14 mouse cellular contexts compared by ENCODE assay signal in genomic region chr19:6937541-6938465, GRCm38 (mm10). TPM values are rescaled to one million over a fixed set of nuclear protein-coding genes. Genes with fewer than 3 reads are reported as not detected.
DNase-seq lines count a peak whose midpoint lies in the region; ATAC-seq lines count a peak whose summit lies in the region.
"Had no signal": no experiment of that assay in that cellular context is flagged by ENCODE, and none has a peak within 500 bp of the region (broad histone marks: within the 10 kb centered on the region; RNA-seq: fewer than 3 reads in every experiment).

No protein-coding gene starts in this region.

- WGBS in hindbrain, embryonic 15.5 days, result 68% methylated on average over 16 of the region's 16 CpGs
- WGBS in hindbrain, embryonic 10.5 days, result 80% methylated on average over 16 of the region's 16 CpGs

- peaks cover 57% of the 10 kb centered on the region for H3K4me1 ChIP-seq in hindbrain, embryonic 15.5 days (replicated peaks)
- H3K4me1 ChIP-seq in hindbrain, embryonic 10.5 days (replicated peaks), result peaks cover 46% of the 10 kb centered on the region

- no peak for ATAC-seq in hindbrain, embryonic 15.5 days (ENCODE audit: low FRiP score, low read depth)

- H3K4me2 ChIP-seq in hindbrain, embryonic 15.5 days, result peak overlapping the region; percentile 11
- H3K4me2 ChIP-seq: embryonic facial prominence, embryonic 15.5 days; limb, embryonic 12.5 days; lung, embryonic 15.5 days had no signal

- H3K9me3 ChIP-seq in hindbrain, embryonic 15.5 days, result no peaks in the 10 kb centered on the region
- H3K9me3 ChIP-seq in hindbrain, embryonic 10.5 days, result no peaks in the 10 kb centered on the region
- H3K9me3 ChIP-seq: embryonic facial prominence, embryonic 15.5 days; limb, embryonic 12.5 days; lung, embryonic 15.5 days had no signal

- H3K4me3 ChIP-seq in hindbrain, embryonic 15.5 days, result no peak overlapping the region
- H3K4me3 ChIP-seq in hindbrain, embryonic 10.5 days, result no peak overlapping the region
- H3K4me3 ChIP-seq: embryonic facial prominence, embryonic 15.5 days; limb, embryonic 12.5 days; lung, embryonic 15.5 days had no signal

- no peaks in the 10 kb centered on the region for H3K36me3 ChIP-seq in hindbrain, embryonic 15.5 days
- H3K36me3 ChIP-seq in hindbrain, embryonic 10.5 days, result 0 out of 2 replicates have a peak, but pooled peaks cover 2% of the 10 kb centered on the region
- H3K36me3 ChIP-seq: embryonic facial prominence, embryonic 15.5 days; limb, embryonic 12.5 days; lung, embryonic 15.5 days had no signal

- H3K9ac ChIP-seq in hindbrain, embryonic 15.5 days, result no peak overlapping the region
- H3K9ac ChIP-seq: embryonic facial prominence, embryonic 15.5 days; limb, embryonic 12.5 days; lung, embryonic 15.5 days had no signal

- peak; percentile 82 for DNase-seq in cerebellum, adult 11-12 months
- DNase-seq in cerebellum, postnatal 4 days (ENCODE audit: low spot score in 2 of 2), result no peak
- no peak for DNase-seq in hindbrain, embryonic 10.5 days (ENCODE audit: low spot score)
- peak; percentile 46 for DNase-seq in testis, postnatal 10 days (ENCODE audit: low spot score)
- DNase-seq in testis, postnatal 14 days (ENCODE audit: low spot score), result no peak
- no peak for DNase-seq in lung, postnatal 36 days
- no peak for DNase-seq in left cerebral cortex, adult 11 months (ENCODE audit: low spot score)
- DNase-seq: kidney, adult 8-10 months; retina, postnatal 1 day; thymus, adult 2 months had no signal

- H3K27me3 ChIP-seq in hindbrain, embryonic 15.5 days, result peaks cover 35% of the 10 kb centered on the region
- H3K27me3 ChIP-seq in hindbrain, embryonic 10.5 days (ENCODE audit: insufficient read depth, poor library complexity, severe bottlenecking), result peaks cover 55% of the 10 kb centered on the region

- no peak overlapping the region for H3K27ac ChIP-seq in hindbrain, embryonic 15.5 days (replicated peaks)
- H3K27ac ChIP-seq in hindbrain, embryonic 10.5 days, result no peak overlapping the region
- H3K27ac ChIP-seq: embryonic facial prominence, embryonic 15.5 days; limb, embryonic 12.5 days; lung, embryonic 15.5 days had no signal

RNA-seq across cellular contexts. Expression of gene Kcnk4, which starts 3.5 kb away (rescaled TPM):
- polyA plus RNA-seq in hindbrain, embryonic 15.5 days (2015; fragmentation: Nextera tagmentation; extraction: Ambion mirVana), result 9.0 and 13.1 TPM in 2 replicates
- polyA plus RNA-seq in hindbrain, embryonic 10.5 days (2016; fragmentation: Nextera tagmentation; extraction: Ambion mirVana), result not detected in 2 replicates

RNA-seq across cellular contexts. Expression of gene Bad, which starts 3.9 kb away (rescaled TPM):
- polyA plus RNA-seq in hindbrain, embryonic 15.5 days (2015; fragmentation: Nextera tagmentation; extraction: Ambion mirVana), result 90.1 and 99.1 TPM in 2 replicates
- 63.1 and 75.5 TPM in 2 replicates for polyA plus RNA-seq in hindbrain, embryonic 10.5 days (2016; fragmentation: Nextera tagmentation; extraction: Ambion mirVana)

RNA-seq across cellular contexts. Expression of gene Gpr137, which starts 4.5 kb away (rescaled TPM):
- polyA plus RNA-seq in hindbrain, embryonic 15.5 days (2015; fragmentation: Nextera tagmentation; extraction: Ambion mirVana), result 64.0 and 79.2 TPM in 2 replicates
- 31.2 and 40.9 TPM in 2 replicates for polyA plus RNA-seq in hindbrain, embryonic 10.5 days (2016; fragmentation: Nextera tagmentation; extraction: Ambion mirVana)

RNA-seq across cellular contexts. Expression of gene Catsperz, which starts 12.6 kb away (rescaled TPM):
- polyA plus RNA-seq in hindbrain, embryonic 15.5 days (2015; fragmentation: Nextera tagmentation; extraction: Ambion mirVana), result 2.0 and 3.1 TPM in 2 replicates
- 0.46 TPM in 1 of 2 replicates, not detected in the other for polyA plus RNA-seq in hindbrain, embryonic 10.5 days (2016; fragmentation: Nextera tagmentation; extraction: Ambion mirVana)

RNA-seq across cellular contexts. Expression of gene Esrra, which starts 16.2 kb away (rescaled TPM):
- 17.5 and 18.7 TPM in 2 replicates for polyA plus RNA-seq in hindbrain, embryonic 15.5 days (2015; fragmentation: Nextera tagmentation; extraction: Ambion mirVana)
- polyA plus RNA-seq in hindbrain, embryonic 10.5 days (2016; fragmentation: Nextera tagmentation; extraction: Ambion mirVana), result 8.4 and 12.0 TPM in 2 replicates

Comparison
In these comparisons a context has a peak if more than half of its experiments do, and no peak if none do; other contexts are left out.
1. DNase-seq: peak in cerebellum, adult 11-12 months (single experiment) and testis, postnatal 10 days (single experiment); none in cerebellum, postnatal 4 days (0 of 2), hindbrain, embryonic 10.5 days (single experiment), testis, postnatal 14 days (single experiment), lung, postnatal 36 days (single experiment) and left cerebral cortex, adult 11 months (single experiment).